Mouse (Mus musculus) adrenal gland, postnatal 14 days (tissue): ENCODE measurements around the gene Snx8. TPM values are rescaled to one million over a fixed set of nuclear protein-coding genes. Genes with fewer than 3 reads are reported as not detected.

Experiments
- DNase-seq: peaks from one replicate; pipeline ENCODE4 v3.0.0; 2021; ENCODE audit warnings: mixed read lengths
- long read RNA-seq, 2 experiments: library from polyadenylated mRNA; stranded (forward); transcript quantifications; one replicate each; pipeline ENCODE4 v2.0.0; 2021
- total RNA-seq: library from RNA; stranded (reverse); gene quantifications from 2 replicates; pipeline ENCODE4 v1.2.3, GENCODE M21; 2021

Gene Snx8
- total RNA-seq: 17.7 and 26.1 TPM in 2 replicates
- long read RNA-seq, experiment 1, transcript Snx8-201 (11 exons, 2,627 nt): major isoform, 19 of 27 reads
- long read RNA-seq, experiment 1, partial matches to known transcripts: 1 of 27 reads
- long read RNA-seq, experiment 1, other reads (novel, unspliced or antisense): 7 of 27 reads
- long read RNA-seq, experiment 2, transcript Snx8-201 (11 exons, 2,627 nt): major isoform, 13 of 21 reads
- long read RNA-seq, experiment 2, partial matches to known transcripts: 2 of 21 reads
- long read RNA-seq, experiment 2, other reads (novel, unspliced or antisense): 6 of 21 reads

GRCm38 (mm10) chr5:140388588-140389576 lies at the start of gene Snx8:
Gene Snx8, minus strand, starts transcription at chr5:140389262.
- DNase-seq: peak; percentile 99

GRCm38 (mm10) chr5:140425016-140425783 lies 36.1 kb upstream of the Snx8 start:
- no peak for DNase-seq

GRCm38 (mm10) chr5:140420616-140421015 lies 31.6 kb upstream of the Snx8 start:
- no peak for DNase-seq

- peak; percentile 73 for DNase-seq
Measured at GRCm38 (mm10) chr5:140419442-140420080, 30.5 kb upstream of the Snx8 start.

- DNase-seq: peak; percentile 93
Measured at GRCm38 (mm10) chr5:140418489-140419441, 29.7 kb upstream of the Snx8 start, which contains the start of gene Eif3b. Gene Eif3b, plus strand, starts transcription at chr5:140419328.

- DNase-seq: no peak
Measured at GRCm38 (mm10) chr5:140418106-140418488, 29.0 kb upstream of the Snx8 start.

GRCm38 (mm10) chr5:140414647-140415046 lies 25.6 kb upstream of the Snx8 start:
- no peak for DNase-seq

- DNase-seq: peak; percentile 82
Measured at GRCm38 (mm10) chr5:140411339-140411738, 22.3 kb upstream of the Snx8 start.

GRCm38 (mm10) chr5:140408801-140409200 lies 19.7 kb upstream of the Snx8 start:
- DNase-seq: no peak

- DNase-seq: no peak
Measured at GRCm38 (mm10) chr5:140406666-140407065, 17.6 kb upstream of the Snx8 start.

- no peak for DNase-seq
Measured at GRCm38 (mm10) chr5:140405126-140405525, 16.1 kb upstream of the Snx8 start.

GRCm38 (mm10) chr5:140402640-140403270 lies 13.7 kb upstream of the Snx8 start:
- no peak for DNase-seq

GRCm38 (mm10) chr5:140396166-140396940 lies 7.3 kb upstream of the Snx8 start:
- peak; percentile 66 for DNase-seq

GRCm38 (mm10) chr5:140392701-140393100 lies 3.6 kb upstream of the Snx8 start:
- no peak for DNase-seq

- no peak for DNase-seq
Measured at GRCm38 (mm10) chr5:140391981-140392380, 2.9 kb upstream of the Snx8 start.

- DNase-seq: peak; percentile 55
Measured at GRCm38 (mm10) chr5:140391435-140391834, 2.4 kb upstream of the Snx8 start.

GRCm38 (mm10) chr5:140389647-140390046 lies 585 bp upstream of the Snx8 start:
- DNase-seq: no peak

- no peak for DNase-seq
Measured at GRCm38 (mm10) chr5:140387816-140388510, 1.1 kb downstream of the Snx8 start.

- no peak for DNase-seq
Measured at GRCm38 (mm10) chr5:140387236-140387635, 1.8 kb downstream of the Snx8 start.
